Mouse (Mus musculus) thymus, postnatal 14 days (tissue): ENCODE results near the gene Fabp3.
A peak's percentile ranks its signal among the peaks of the same experiment; 100 is the strongest.

ENCODE experiments used
- DNase-seq: peaks from one replicate; pipeline ENCODE4 v3.0.0; 2021

Fabp3 gene

DNA sequence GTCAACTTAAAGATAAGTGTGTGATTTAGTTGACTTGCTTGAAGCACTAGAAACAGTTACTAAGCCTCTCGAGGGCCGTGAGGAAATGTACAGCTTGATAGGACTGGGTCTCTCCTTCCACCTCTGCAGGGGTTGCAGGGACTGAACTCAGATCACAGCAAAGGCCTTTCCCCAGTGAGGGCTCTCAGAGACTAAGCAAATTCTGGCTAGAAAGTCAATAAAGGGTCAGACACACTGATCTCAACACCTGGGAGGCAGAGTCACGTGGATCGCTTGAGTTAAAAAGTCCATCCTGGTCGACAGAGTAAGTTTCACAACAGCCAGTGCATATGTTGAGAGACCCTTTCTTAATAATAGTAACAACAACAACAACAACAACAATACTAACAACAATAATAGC is 27.5 kb downstream of the Fabp3 start:
- DNase-seq: no peak

DNA sequence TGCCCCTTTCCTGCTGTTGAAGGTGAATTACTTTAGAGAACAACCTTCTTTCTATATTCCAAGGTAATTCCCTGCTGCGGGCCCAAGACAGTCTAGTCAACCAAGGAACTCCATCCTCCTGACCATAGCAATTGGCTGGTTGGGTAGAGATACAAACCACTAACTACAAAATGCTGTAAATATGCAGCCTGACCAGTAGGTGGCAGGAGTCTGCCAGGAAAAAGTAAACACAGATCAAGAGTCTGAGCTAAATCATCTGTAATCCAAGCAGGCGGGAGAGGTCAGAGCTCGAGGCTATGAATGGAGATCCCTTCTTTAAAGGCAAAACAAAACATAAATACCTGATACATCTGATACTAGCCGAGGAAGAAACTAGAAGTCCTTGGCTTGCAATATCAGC is 33.3 kb downstream of the Fabp3 start:
- peak; percentile 54 for DNase-seq

DNA sequence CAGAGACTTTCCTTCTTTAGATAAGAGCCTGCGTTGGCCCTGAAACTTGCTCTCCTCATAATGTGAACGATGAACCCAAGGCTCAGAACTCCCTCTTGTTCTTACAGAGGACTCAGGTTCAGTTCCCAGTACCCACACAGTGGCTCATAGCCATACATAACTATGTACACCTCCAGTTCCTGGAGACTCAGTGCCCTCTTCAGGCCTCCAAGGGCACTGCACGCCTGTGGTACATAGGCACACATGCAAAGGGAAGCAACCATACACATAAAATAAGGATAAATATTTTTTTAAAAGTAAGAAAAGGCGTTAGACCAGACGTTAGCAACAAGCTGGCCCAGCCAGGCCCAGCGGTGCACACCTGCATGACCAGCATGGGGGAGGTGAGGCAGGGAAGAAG is 41.3 kb downstream of the Fabp3 start:
- DNase-seq: no peak

- no peak for DNase-seq
These were observed 42.5 kb downstream of the Fabp3 start for GRCm38 (mm10) chr4:130350690-130351422.

GRCm38 (mm10) chr4:130352588-130352987 is 44.2 kb downstream of the Fabp3 start:
- no peak for DNase-seq

- DNase-seq: no peak
These were observed 49.6 kb downstream of the Fabp3 start for GRCm38 (mm10) chr4:130357946-130358345.

GRCm38 (mm10) chr4:130359486-130360237 is 51.3 kb downstream of the Fabp3 start, which contains the start of the genes Zcchc17 and Snrnp40:
Zcchc17 (minus strand) TSS chr4:130359943.
Snrnp40 (plus strand) TSS chr4:130360132.
- peak; percentile 99 for DNase-seq

DNA sequence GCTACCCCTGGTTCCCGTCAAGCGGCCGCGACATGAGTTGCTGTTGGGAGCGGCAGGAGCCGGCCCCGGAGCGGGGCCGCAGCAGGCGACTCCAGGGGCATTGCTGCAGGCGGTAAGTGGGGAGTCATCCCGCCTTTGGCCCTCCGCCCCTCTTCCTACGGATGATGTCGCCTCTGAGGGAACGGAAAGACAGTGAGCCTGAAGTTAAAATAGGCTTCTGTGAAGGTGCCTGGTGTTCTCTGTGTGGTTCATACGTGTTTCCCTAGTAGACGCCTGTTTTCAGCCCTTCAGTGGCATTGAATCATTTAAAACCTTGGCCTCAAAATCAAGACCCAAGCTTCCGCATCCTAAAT is 51.8 kb downstream of the Fabp3 start:
- DNase-seq: no peak
